Mouse (Mus musculus): ENCODE results near the gene Atp13a5. TPM values are rescaled to one million over a fixed set of nuclear protein-coding genes. Genes with fewer than 3 reads are reported as not detected.
A peak's percentile ranks its signal among the peaks of the same experiment; 100 is the strongest.

Gene Atp13a5
- polyA plus RNA-seq, 1 experiment from 2014 or later: not detected

DNA sequence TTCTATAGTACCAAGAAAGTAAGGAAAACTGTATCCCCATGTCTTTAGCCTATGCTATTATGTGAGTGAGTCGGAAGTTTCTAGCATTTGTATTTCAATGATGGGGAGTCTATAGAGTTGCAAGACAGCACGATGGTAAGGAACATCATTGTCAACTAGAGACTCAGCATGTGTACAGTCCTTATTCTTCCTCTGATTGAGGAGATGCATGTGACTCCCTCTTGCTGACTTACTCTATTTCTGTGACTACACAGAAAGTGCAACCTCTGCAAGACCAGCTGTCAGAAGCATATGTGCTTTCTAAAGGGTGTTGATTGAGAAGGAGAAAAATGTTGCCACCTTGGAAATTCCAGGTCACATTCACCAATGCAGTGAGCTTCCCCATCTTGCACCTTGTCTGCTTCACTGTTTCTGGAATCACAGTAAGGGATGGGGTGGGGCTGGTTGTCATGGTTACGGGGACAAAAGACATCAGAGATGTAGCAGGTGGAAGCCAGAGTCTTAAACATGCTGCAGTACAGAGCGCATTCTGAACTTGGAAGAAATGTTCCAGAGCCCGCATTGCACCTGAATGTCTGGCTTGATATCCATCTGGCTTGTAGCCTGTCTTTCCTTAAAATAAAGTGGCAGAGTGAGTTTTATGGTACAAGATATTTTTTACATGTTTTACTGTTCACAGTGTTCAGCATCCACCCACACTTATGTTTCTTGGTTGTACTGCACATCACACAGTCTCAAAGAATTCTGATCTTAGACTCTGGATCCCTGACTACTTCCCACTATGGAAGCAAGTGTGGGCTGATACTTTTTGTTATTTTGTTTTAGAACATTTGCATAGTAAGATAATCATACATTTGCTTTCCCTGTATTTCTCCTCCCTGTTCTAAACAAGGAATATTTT, 161.9 kb downstream of the Atp13a5 start:
- WGBS: 79% methylated on average over 5 of the region's 5 CpGs
- no peak for ATAC-seq (ENCODE audit: low read depth)
- H3K4me2 ChIP-seq (ENCODE audit: low read depth, low read length): no peak overlapping the region
- H3K27me3 ChIP-seq (ENCODE audit: control insufficient read depth, insufficient read depth, low read depth, low read length): no peaks in the 10 kb centered on the region
- no peak overlapping the region for H3K4me3 ChIP-seq (ENCODE audit: low read length)
- no peaks in the 10 kb centered on the region for H3K36me3 ChIP-seq (ENCODE audit: control insufficient read depth, insufficient read depth, low read length)
- no peaks in the 10 kb centered on the region for H3K9me3 ChIP-seq (ENCODE audit: control insufficient read depth, low read length)
- no peaks in the 10 kb centered on the region for H3K4me1 ChIP-seq (replicated peaks; ENCODE audit: control insufficient read depth, insufficient read depth, low read length)
- no peak overlapping the region for H3K9ac ChIP-seq (ENCODE audit: low read length)
- no peak overlapping the region for H3K27ac ChIP-seq (ENCODE audit: low read length)

DNA sequence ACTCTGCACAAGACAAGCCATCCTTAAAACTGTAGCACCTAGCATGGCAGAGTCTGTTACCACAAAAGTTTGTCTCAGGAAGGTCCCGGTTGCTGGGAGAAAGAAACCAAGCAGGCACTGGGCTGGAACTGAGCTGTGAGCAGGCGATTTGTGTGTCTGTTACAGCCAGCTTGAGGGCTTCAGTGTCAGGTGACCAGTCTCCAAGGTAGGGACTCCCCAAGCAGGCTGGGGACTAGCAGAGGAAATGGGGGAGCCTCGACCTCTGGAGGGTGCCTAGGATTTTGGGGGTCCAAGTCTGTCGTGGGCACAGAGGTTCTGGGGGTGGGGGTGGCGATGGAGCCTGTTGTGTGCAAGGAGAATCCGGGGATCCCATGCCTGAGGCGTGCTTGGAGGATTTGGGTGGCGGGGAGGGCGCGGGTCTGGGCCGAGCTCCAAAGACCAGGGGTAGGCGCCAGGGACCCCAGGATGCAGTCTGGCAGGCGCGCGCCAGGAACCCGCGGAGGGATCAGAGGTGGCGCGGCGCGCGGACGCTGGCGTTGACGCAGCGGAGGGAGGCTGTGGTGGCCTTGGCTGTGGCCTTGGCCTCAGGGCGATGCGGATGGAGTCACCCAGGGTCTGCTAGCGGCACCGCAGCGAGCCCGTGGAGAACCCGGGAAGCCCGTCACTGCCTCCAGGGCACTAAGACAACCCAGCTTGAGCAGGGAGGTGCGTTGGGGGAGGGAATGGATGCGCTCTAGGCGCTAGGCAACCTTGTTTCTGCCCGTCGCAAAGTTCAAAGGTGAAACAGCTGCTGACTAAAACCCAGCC, 168.7 kb downstream of the Atp13a5 start, which contains the start of gene Hrasls:
Gene Hrasls, plus strand, starts transcription at position 91 of the 807 bp plus-strand sequence.
- H3K9me3 ChIP-seq (ENCODE audit: control insufficient read depth, low read length): no peaks in the 10 kb centered on the region
- peaks cover 13% of the 10 kb centered on the region for H3K27me3 ChIP-seq (ENCODE audit: control insufficient read depth, insufficient read depth, low read depth, low read length)
- peak within 1 kb of the TSS; percentile 61 for H3K4me2 ChIP-seq (ENCODE audit: low read depth, low read length)
- H3K27ac ChIP-seq (ENCODE audit: low read length): no peak within 1 kb of the TSS
- no peaks in the 10 kb centered on the region for H3K36me3 ChIP-seq (ENCODE audit: control insufficient read depth, insufficient read depth, low read length)
- ATAC-seq (ENCODE audit: low read depth): peak; percentile 74
- peaks cover 7% of the 10 kb centered on the region for H3K4me1 ChIP-seq (replicated peaks; ENCODE audit: control insufficient read depth, insufficient read depth, low read length)
- 2% methylated on average over 39 of the region's 39 CpGs for WGBS
- H3K4me3 ChIP-seq (ENCODE audit: low read length): peak within 1 kb of the TSS; percentile 37
- peak within 1 kb of the TSS; percentile 41; the same call in 1 of the 2 replicates for H3K9ac ChIP-seq (ENCODE audit: low read length)

DNA sequence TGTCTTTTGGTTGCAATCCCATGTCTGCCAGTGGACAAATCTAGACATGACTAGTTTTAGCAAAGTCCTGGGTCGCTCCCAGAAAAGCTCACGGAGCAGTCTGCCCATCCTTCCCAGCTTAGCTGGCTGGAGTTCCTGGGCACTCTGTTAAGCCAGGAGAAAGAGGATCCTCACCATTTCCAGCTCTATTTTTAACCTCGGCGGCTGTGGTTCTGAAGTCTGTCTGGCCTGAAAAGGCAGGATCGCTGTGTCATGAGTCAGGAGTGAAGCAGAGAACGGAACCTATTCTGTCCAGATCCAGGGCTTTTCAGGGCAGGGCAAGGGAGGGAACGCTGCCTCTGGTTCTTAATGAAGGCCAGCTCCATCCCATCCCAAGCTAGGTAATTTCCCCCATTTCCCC, 169.7 kb downstream of the Atp13a5 start:
- Histone ChIP-seq H3K9ac (ENCODE audit: low read length) (no peak overlapping the region), H3K4me1 (replicated peaks; ENCODE audit: control insufficient read depth, insufficient read depth, low read length) (peaks cover 7% of the 10 kb centered on the region), H3K4me3 (ENCODE audit: low read length) (no peak overlapping the region), H3K36me3 (ENCODE audit: control insufficient read depth, insufficient read depth, low read length) (no peaks in the 10 kb centered on the region), H3K9me3 (ENCODE audit: control insufficient read depth, low read length) (no peaks in the 10 kb centered on the region), H3K4me2 (ENCODE audit: low read depth, low read length) (no peak overlapping the region), H3K27me3 (ENCODE audit: control insufficient read depth, insufficient read depth, low read depth, low read length) (peaks cover 13% of the 10 kb centered on the region), H3K27ac (ENCODE audit: low read length) (no peak overlapping the region)
- no peak for ATAC-seq (ENCODE audit: low read depth)
- 58% methylated on average over 7 of the region's 7 CpGs for WGBS

DNA sequence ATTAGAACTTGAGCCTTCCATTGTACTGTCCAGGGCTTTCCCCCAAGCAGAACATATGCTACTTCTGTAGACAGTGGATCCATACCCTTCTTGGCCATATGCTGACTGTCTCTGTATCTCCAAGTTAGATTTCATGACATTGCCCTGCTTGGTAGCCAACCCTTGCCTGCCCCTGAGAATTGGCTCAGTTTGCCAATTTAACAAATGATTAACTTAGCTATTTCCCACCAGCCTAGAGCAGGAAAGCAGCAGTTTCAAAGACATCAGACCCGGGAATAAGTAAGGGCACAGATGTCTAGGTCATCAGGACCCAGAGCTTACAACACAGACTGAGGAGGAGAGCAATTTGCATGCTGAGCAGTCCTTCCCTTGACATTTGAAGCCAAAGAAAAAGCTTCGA, 173.0 kb downstream of the Atp13a5 start:
- H3K27ac ChIP-seq (ENCODE audit: low read length): no peak overlapping the region
- 39% methylated on average over 2 of the region's 2 CpGs for WGBS
- no peak overlapping the region for H3K4me2 ChIP-seq (ENCODE audit: low read depth, low read length)
- H3K9ac ChIP-seq (ENCODE audit: low read length): no peak overlapping the region
- peaks cover 12% of the 10 kb centered on the region for H3K27me3 ChIP-seq (ENCODE audit: control insufficient read depth, insufficient read depth, low read depth, low read length)
- no peak for ATAC-seq (ENCODE audit: low read depth)
- no peaks in the 10 kb centered on the region for H3K9me3 ChIP-seq (ENCODE audit: control insufficient read depth, low read length)
- peaks cover 7% of the 10 kb centered on the region for H3K4me1 ChIP-seq (replicated peaks; ENCODE audit: control insufficient read depth, insufficient read depth, low read length)
- H3K4me3 ChIP-seq (ENCODE audit: low read length): no peak overlapping the region
- H3K36me3 ChIP-seq (ENCODE audit: control insufficient read depth, insufficient read depth, low read length): no peaks in the 10 kb centered on the region

DNA sequence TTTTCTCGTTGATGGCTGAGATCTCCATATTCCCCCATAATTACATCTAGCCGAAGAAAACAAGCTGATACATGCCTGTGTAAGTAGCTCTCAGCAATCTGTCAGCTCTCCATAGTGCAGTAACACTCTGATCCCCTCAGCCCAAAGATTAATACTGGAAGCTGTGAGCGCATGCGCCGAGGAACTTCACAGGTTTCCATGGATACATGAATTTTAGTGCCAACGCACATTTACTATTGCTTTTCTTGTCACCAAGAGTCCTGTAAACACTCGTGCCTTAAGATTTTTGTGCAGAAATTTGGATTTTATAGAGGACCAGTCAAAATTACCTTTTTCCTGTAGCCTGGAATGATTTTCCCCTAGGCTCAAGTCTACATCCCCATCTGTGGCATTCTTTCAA, 173.7 kb downstream of the Atp13a5 start:
- Histone ChIP-seq H3K27ac (ENCODE audit: low read length) (no peak overlapping the region), H3K36me3 (ENCODE audit: control insufficient read depth, insufficient read depth, low read length) (no peaks in the 10 kb centered on the region), H3K4me2 (ENCODE audit: low read depth, low read length) (no peak overlapping the region), H3K9ac (ENCODE audit: low read length) (no peak overlapping the region), H3K4me3 (ENCODE audit: low read length) (no peak overlapping the region), H3K9me3 (ENCODE audit: control insufficient read depth, low read length) (no peaks in the 10 kb centered on the region), H3K4me1 (replicated peaks; ENCODE audit: control insufficient read depth, insufficient read depth, low read length) (peaks cover 3% of the 10 kb centered on the region), H3K27me3 (ENCODE audit: control insufficient read depth, insufficient read depth, low read depth, low read length) (peaks cover 5% of the 10 kb centered on the region)
- no peak for ATAC-seq (ENCODE audit: low read depth)
- 56% methylated on average over 7 of the region's 7 CpGs for WGBS

DNA sequence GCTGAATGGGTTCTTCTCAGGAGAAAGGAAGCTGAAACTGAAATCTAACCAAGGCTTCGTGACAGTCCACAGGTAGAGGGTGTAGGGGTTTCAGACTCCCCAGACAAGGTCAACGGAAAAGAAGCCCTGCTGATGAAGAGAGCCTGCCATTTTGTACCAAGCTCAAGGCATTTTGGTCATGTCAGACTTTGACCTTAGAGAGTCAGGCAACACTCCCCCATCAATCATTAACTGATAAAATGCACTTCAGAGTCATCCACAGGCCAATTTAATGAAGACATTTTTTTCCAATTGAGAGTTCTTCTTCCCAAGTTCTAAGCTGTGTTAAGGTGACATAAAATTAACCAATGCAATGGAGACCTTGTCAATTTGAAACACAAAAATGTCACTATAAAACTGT, 177.4 kb downstream of the Atp13a5 start:
- Histone ChIP-seq H3K27ac (ENCODE audit: low read length) (no peak overlapping the region), H3K36me3 (ENCODE audit: control insufficient read depth, insufficient read depth, low read length) (no peaks in the 10 kb centered on the region), H3K9me3 (ENCODE audit: control insufficient read depth, low read length) (no peaks in the 10 kb centered on the region), H3K4me2 (ENCODE audit: low read depth, low read length) (no peak overlapping the region), H3K9ac (ENCODE audit: low read length) (no peak overlapping the region), H3K4me3 (ENCODE audit: low read length) (no peak overlapping the region), H3K4me1 (replicated peaks; ENCODE audit: control insufficient read depth, insufficient read depth, low read length) (0 out of 2 replicates have a peak, but pooled peaks cover 6% of the 10 kb centered on the region), H3K27me3 (ENCODE audit: control insufficient read depth, insufficient read depth, low read depth, low read length) (no peaks in the 10 kb centered on the region)
- no peak for ATAC-seq (ENCODE audit: low read depth)
- 60% methylated on average over 2 of the region's 2 CpGs for WGBS

DNA sequence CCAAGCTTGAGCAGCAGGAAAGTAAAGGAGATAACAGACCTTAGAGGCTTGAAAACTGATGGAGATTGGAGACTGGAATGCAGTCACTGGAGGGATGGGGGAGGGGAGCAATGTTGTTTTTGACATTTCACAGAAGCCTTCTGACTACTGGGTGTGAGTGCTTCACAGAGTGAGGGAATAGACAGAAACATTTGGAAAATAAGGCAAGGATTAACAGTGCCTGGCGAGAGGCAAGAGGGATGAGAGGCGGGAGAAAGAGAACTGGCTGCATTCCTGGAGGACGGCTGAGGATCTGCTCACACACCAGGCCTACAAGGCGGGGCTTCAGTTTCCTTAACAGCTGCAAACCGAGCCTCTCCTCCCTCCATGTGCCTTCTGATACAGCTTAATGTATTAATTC, 180.1 kb downstream of the Atp13a5 start:
- H3K4me3 ChIP-seq (ENCODE audit: low read length): no peak overlapping the region
- H3K27me3 ChIP-seq (ENCODE audit: control insufficient read depth, insufficient read depth, low read depth, low read length): no peaks in the 10 kb centered on the region
- WGBS: 2% methylated on average over 5 of the region's 5 CpGs
- no peaks in the 10 kb centered on the region for H3K36me3 ChIP-seq (ENCODE audit: control insufficient read depth, insufficient read depth, low read length)
- H3K9me3 ChIP-seq (ENCODE audit: control insufficient read depth, low read length): no peaks in the 10 kb centered on the region
- H3K4me1 ChIP-seq (replicated peaks; ENCODE audit: control insufficient read depth, insufficient read depth, low read length): 0 out of 2 replicates have a peak, but pooled peaks cover 6% of the 10 kb centered on the region
- H3K27ac ChIP-seq (ENCODE audit: low read length): no peak overlapping the region
- no peak overlapping the region for H3K4me2 ChIP-seq (ENCODE audit: low read depth, low read length)
- H3K9ac ChIP-seq (ENCODE audit: low read length): no peak overlapping the region
- ATAC-seq (ENCODE audit: low read depth): peak; percentile 88

DNA sequence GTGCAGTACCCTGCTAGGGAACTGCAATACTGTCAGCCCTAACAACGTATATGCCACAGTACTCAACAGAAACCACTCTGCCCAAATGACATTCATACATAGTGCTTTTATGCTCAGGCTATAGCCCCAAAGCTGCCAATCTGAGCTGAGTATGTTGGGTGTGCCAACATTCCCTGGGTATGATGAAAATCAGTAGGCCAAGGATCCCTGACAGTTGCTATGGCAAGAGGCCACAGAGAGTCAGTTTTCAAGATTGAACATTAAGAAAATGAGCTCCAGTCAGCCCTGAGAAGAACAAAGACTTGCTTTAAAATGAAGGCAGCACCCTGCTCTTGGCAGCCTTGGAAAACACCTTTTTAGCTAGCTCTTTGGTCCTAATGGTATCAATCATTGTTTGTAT, 183.4 kb downstream of the Atp13a5 start:
- Histone ChIP-seq H3K27me3 (ENCODE audit: control insufficient read depth, insufficient read depth, low read depth, low read length) (no peaks in the 10 kb centered on the region), H3K9ac (ENCODE audit: low read length) (no peak overlapping the region), H3K27ac (ENCODE audit: low read length) (no peak overlapping the region), H3K4me1 (replicated peaks; ENCODE audit: control insufficient read depth, insufficient read depth, low read length) (0 out of 2 replicates have a peak, but pooled peaks cover 6% of the 10 kb centered on the region), H3K4me3 (ENCODE audit: low read length) (no peak overlapping the region), H3K36me3 (ENCODE audit: control insufficient read depth, insufficient read depth, low read length) (no peaks in the 10 kb centered on the region), H3K4me2 (ENCODE audit: low read depth, low read length) (no peak overlapping the region), H3K9me3 (ENCODE audit: control insufficient read depth, low read length) (no peaks in the 10 kb centered on the region)
- no peak for ATAC-seq (ENCODE audit: low read depth)
- WGBS: 74% methylated on average over 1 of the region's 1 CpGs

DNA sequence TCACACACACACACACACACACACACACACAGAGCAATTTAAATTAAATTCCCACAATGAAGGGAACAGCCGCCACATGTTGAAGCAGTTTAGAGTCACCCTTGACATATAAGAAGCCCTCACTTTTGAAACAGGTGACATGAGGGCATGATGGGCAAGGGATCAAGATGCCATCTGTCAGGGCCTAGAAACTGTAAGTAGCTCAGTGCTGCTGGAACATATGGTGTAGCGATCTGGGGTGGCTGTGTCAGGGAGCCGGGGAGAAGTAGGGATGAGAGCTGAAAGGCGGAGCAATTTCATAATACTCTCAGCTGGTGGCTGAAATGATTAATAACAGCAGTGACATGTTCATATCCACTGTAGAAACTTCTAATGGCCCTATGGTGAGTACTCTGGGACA, 184.6 kb downstream of the Atp13a5 start:
- Histone ChIP-seq H3K4me1 (replicated peaks; ENCODE audit: control insufficient read depth, insufficient read depth, low read length) (0 out of 2 replicates have a peak, but pooled peaks cover 6% of the 10 kb centered on the region), H3K27ac (ENCODE audit: low read length) (no peak overlapping the region), H3K36me3 (ENCODE audit: control insufficient read depth, insufficient read depth, low read length) (no peaks in the 10 kb centered on the region), H3K9me3 (ENCODE audit: control insufficient read depth, low read length) (no peaks in the 10 kb centered on the region), H3K4me2 (ENCODE audit: low read depth, low read length) (no peak overlapping the region), H3K4me3 (ENCODE audit: low read length) (no peak overlapping the region), H3K9ac (ENCODE audit: low read length) (no peak overlapping the region), H3K27me3 (ENCODE audit: control insufficient read depth, insufficient read depth, low read depth, low read length) (no peaks in the 10 kb centered on the region)
- WGBS: 70% methylated on average over 4 of the region's 4 CpGs
- no peak for ATAC-seq (ENCODE audit: low read depth)

Data from lung, embryonic 16.5 days (tissue).